ENCODE assay signal across 11 mouse cellular contexts in the genomic region with DNA sequence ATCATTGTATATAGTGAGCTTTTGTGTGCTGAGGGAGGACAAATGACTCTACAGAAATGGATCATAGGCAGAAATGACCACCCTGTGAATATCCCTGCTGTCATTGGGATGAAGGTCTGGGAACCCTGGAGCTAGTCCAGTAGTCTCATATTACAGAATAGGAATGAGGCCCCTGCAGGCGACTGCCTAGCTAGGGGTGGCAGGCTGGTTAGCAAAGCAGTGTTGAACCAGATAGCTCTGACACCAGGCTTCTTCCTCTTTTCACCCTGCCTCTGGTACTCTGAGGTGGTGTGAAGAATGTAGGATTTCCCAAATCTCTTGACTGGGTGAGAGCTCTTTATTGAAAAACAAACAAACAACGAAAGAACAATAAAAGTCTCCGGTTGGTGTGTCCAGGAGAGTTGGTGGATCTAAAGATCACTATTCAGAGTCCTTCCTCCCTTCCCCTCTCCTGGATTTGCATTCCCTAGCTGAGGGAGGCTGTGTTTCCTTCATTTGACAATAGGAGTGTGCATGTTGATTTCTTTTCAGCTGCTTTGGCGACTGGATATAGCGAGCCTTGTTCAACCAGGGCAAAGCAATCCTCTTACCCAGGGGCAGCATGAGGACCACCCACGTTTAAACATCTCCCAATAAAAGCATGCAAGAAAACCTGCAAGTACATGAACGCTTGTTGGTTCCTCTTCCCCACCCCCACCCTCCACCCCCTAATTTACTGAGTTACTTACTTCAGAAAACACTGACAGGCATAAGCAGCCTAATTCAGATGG. TPM values are rescaled to one million over a fixed set of nuclear protein-coding genes. Genes with fewer than 3 reads are reported as not detected.
DNase-seq lines count a peak whose midpoint lies in the region; ATAC-seq and TF ChIP-seq lines count a peak whose summit lies in the region.
"Had no signal": no experiment of that assay in that cellular context is flagged by ENCODE, and none has a peak within 500 bp of the region (broad histone marks: within the 10 kb centered on the region; RNA-seq: fewer than 3 reads in every experiment).

No protein-coding gene starts in this region.

- no peak for TF ChIP-seq CTCF in kidney, postnatal 0 days (IDR thresholded peaks at IDR 0.05; ENCODE audit: low read depth)

- peak; percentile 35 for DNase-seq in kidney, postnatal 0 days (ENCODE audit: low spot score)
- DNase-seq in kidney, postnatal 25 days = no peak
- peak; percentile 50 for DNase-seq in embryo, embryonic 10 days (ENCODE audit: low spot score)
- no peak for DNase-seq in right cerebral cortex, adult 2 months (ENCODE audit: low spot score in 2 of 2)
- no peak for DNase-seq in left cerebral cortex, adult 9 months (ENCODE audit: low spot score in 2 of 2)
- DNase-seq in c-Kit-positive CD71-positive TER-119-positive erythroid progenitor cells, embryonic 14.5 days (ENCODE audit: low spot score) = no peak
- DNase-seq: kidney, postnatal 14 days; liver, embryonic 13.5 days had no signal

- H3K4me3 ChIP-seq in kidney, postnatal 0 days (replicated peaks; ENCODE audit: low read depth, low read length) = no peak overlapping the region
- H3K4me3 ChIP-seq in embryonic facial prominence, embryonic 15.5 days (replicated peaks) = no peak overlapping the region
- no peak overlapping the region for H3K4me3 ChIP-seq in limb, embryonic 12.5 days (replicated peaks)
- H3K4me3 ChIP-seq: erythroblast, embryonic 14.5 days; liver, embryonic 13.5 days had no signal

- no peak overlapping the region for H3K4me2 ChIP-seq in kidney, postnatal 0 days (ENCODE audit: low read length)
- 0 out of 2 replicates have a peak overlapping the region, but pooled peaks have one; percentile 12 for H3K4me2 ChIP-seq in embryonic facial prominence, embryonic 15.5 days (replicated peaks)
- peak overlapping the region; percentile 26 for H3K4me2 ChIP-seq in limb, embryonic 12.5 days
- H3K4me2 ChIP-seq: liver, embryonic 13.5 days had no signal

- H3K27ac ChIP-seq in kidney, postnatal 0 days = 0 out of 2 replicates have a peak overlapping the region, but pooled peaks have one; percentile 26
- peak overlapping the region; percentile 24; the same call in 1 of the 2 replicates for H3K27ac ChIP-seq in embryonic facial prominence, embryonic 15.5 days (replicated peaks)
- H3K27ac ChIP-seq in limb, embryonic 12.5 days = peak overlapping the region; percentile 64; the same call in 1 of the 2 replicates
- H3K27ac ChIP-seq: liver, embryonic 13.5 days had no signal

- 13% methylated on average over 7 of the region's 7 CpGs for WGBS in kidney, postnatal 0 days
- 7% methylated on average over 7 of the region's 7 CpGs for WGBS in embryonic facial prominence, embryonic 15.5 days
- 12% methylated on average over 7 of the region's 7 CpGs for WGBS in limb, embryonic 12.5 days

- no peaks in the 10 kb centered on the region for H3K27me3 ChIP-seq in kidney, postnatal 0 days (ENCODE audit: insufficient read depth, low read length)
- H3K27me3 ChIP-seq in embryonic facial prominence, embryonic 15.5 days = no peaks in the 10 kb centered on the region
- H3K27me3 ChIP-seq in limb, embryonic 12.5 days = no peaks in the 10 kb centered on the region
- H3K27me3 ChIP-seq: liver, embryonic 13.5 days had no signal

- no peaks in the 10 kb centered on the region for H3K36me3 ChIP-seq in kidney, postnatal 0 days (ENCODE audit: insufficient read depth, low read length)
- no peaks in the 10 kb centered on the region for H3K36me3 ChIP-seq in embryonic facial prominence, embryonic 15.5 days
- H3K36me3 ChIP-seq in limb, embryonic 12.5 days = no peaks in the 10 kb centered on the region
- H3K36me3 ChIP-seq: liver, embryonic 13.5 days had no signal

- ATAC-seq in kidney, postnatal 0 days (replicated peaks; ENCODE audit: low FRiP score, low read depth) = no peak
- no peak for ATAC-seq in embryonic facial prominence, embryonic 15.5 days (ENCODE audit: insufficient number of reproducible peaks, low FRiP score, low TSS enrichment, low read depth)
- ATAC-seq in limb, embryonic 12.5 days (ENCODE audit: insufficient number of reproducible peaks, insufficient read depth, low FRiP score, low TSS enrichment, low read depth) = no peak

- H3K9me3 ChIP-seq in kidney, postnatal 0 days (replicated peaks; ENCODE audit: low read length) = no peaks in the 10 kb centered on the region
- H3K9me3 ChIP-seq in embryonic facial prominence, embryonic 15.5 days (replicated peaks) = no peaks in the 10 kb centered on the region
- H3K9me3 ChIP-seq in limb, embryonic 12.5 days = no peaks in the 10 kb centered on the region
- H3K9me3 ChIP-seq: liver, embryonic 13.5 days had no signal

- no peak overlapping the region for H3K9ac ChIP-seq in kidney, postnatal 0 days (ENCODE audit: low read depth, low read length)
- no peak overlapping the region for H3K9ac ChIP-seq in embryonic facial prominence, embryonic 15.5 days
- H3K9ac ChIP-seq in limb, embryonic 12.5 days (replicated peaks) = no peak overlapping the region
- H3K9ac ChIP-seq: liver, embryonic 13.5 days had no signal

- peaks cover 7% of the 10 kb centered on the region; the same call in 1 of the 2 replicates for H3K4me1 ChIP-seq in kidney, postnatal 0 days (replicated peaks; ENCODE audit: insufficient read depth, low read length)
- peaks cover 9% of the 10 kb centered on the region for H3K4me1 ChIP-seq in embryonic facial prominence, embryonic 15.5 days
- H3K4me1 ChIP-seq in limb, embryonic 12.5 days (replicated peaks) = peaks cover 34% of the 10 kb centered on the region

RNA-seq across cellular contexts. Expression of gene Fam50b, which starts 26.1 kb away (rescaled TPM):
- polyA plus RNA-seq in kidney, postnatal 0 days (2015; fragmentation: Nextera tagmentation; extraction: Ambion mirVana) = not detected in 2 replicates
- 0.22 and 0.52 TPM in 2 replicates for polyA plus RNA-seq in embryonic facial prominence, embryonic 15.5 days (2015; fragmentation: Nextera tagmentation; extraction: Ambion mirVana)
- not detected in 2 replicates for polyA plus RNA-seq in limb, embryonic 12.5 days (2016; fragmentation: Nextera tagmentation; extraction: Ambion mirVana)
- polyA plus RNA-seq: erythroblast, embryonic 14.5 days; liver, embryonic 13.5 days had no signal

Comparison
In these comparisons a context has a peak if more than half of its experiments do, and no peak if none do; other contexts are left out.
1. DNase-seq: peak in kidney, postnatal 0 days (single experiment) and embryo, embryonic 10 days (single experiment); none in kidney, postnatal 25 days (0 of 2), right cerebral cortex, adult 2 months (0 of 2), left cerebral cortex, adult 9 months (0 of 2) and c-Kit-positive CD71-positive TER-119-positive erythroid progenitor cells, embryonic 14.5 days (single experiment).
2. Peak in every context shown above with its lines, with median percentiles within 50 percentile points of each other: H3K27ac ChIP-seq.